Mouse (Mus musculus) midbrain, postnatal 0 days (tissue): ENCODE data around the gene Peak1. TPM values are rescaled to one million over a fixed set of nuclear protein-coding genes. Genes with fewer than 3 reads are reported as not detected.

Source experiments
- ATAC-seq: fragments of 200-750 bp; cut with Nextera tagmentation; 2 replicates; pipeline ENCODE4 v1.8.0; 2017; ENCODE audit warnings: moderate number of reproducible peaks, mild to moderate bottlenecking, moderate TSS enrichment, moderate library complexity; ENCODE audit not compliant: low FRiP score
- DNase-seq: peaks from one replicate; pipeline ENCODE4 v3.0.0-alpha.2; 2015; ENCODE audit warnings: low spot score
- H3K27ac ChIP-seq: fragments of 300-500 bp; sonication (generic); 2 replicates; pipeline ENCODE4 v1.5.1; 2014; ENCODE audit warnings: low read depth, mild to moderate bottlenecking, low read length, mixed read lengths
- H3K27me3 ChIP-seq: fragments of 300-500 bp; sonication (generic); 2 replicates; pipeline ENCODE4 v1.6.1; 2014; ENCODE audit warnings: low read length, control low read depth, mixed read lengths; ENCODE audit not compliant: insufficient read depth
- H3K36me3 ChIP-seq: fragments of 300-500 bp; sonication (generic); 2 replicates; pipeline ENCODE4 v1.6.1; 2014; ENCODE audit warnings: low read length, control low read depth, mixed read lengths; ENCODE audit not compliant: insufficient read depth
- H3K4me1 ChIP-seq: fragments of 300-500 bp; sonication (generic); 2 replicates; pipeline ENCODE4 v1.6.1; 2014; ENCODE audit warnings: mild to moderate bottlenecking, control low read depth, antibody characterized with exemption, low read length, mixed read lengths; ENCODE audit not compliant: insufficient read depth
- H3K4me2 ChIP-seq: fragments of 300-500 bp; sonication (generic); 2 replicates; pipeline ENCODE4 v1.6.1; 2014; ENCODE audit warnings: low read depth, mild to moderate bottlenecking, low read length, mixed read lengths; ENCODE audit not compliant: poor library complexity, severe bottlenecking
- H3K4me3 ChIP-seq: fragments of 300-500 bp; sonication (generic); 2 replicates; pipeline ENCODE4 v1.5.1; 2014; ENCODE audit warnings: low read depth, mild to moderate bottlenecking, low read length, moderate library complexity
- H3K9ac ChIP-seq: fragments of 300-500 bp; sonication (generic); replicated peaks from 2 replicates; pipeline ENCODE4 v1.6.1; 2014; ENCODE audit warnings: mild to moderate bottlenecking, low read length, moderate library complexity, mixed read lengths; ENCODE audit not compliant: poor library complexity, severe bottlenecking
- H3K9me3 ChIP-seq: fragments of 300-500 bp; sonication (generic); 2 replicates; pipeline ENCODE4 v1.6.1; 2016; ENCODE audit warnings: low read length, control low read depth
- CTCF ChIP-seq: IDR thresholded peaks from 2 replicates; pipeline ENCODE4 v1.5.1; 2016; ENCODE audit warnings: antibody characterized with exemption, mild to moderate bottlenecking
- WGBS: fragments of 180-500 bp; shearing (Covaris S2); extraction: QIAGEN DNeasy Blood & Tissue Kit; methylation state at CpG from one replicate; pipeline ENCODE4 v1.1.7; 2014; 5-methylcytosine and 5-hydroxymethylcytosine counted together
- polyA plus RNA-seq: library from polyadenylated mRNA; unstranded; fragments of >200 nt; fragmentation: Nextera tagmentation; extraction: Ambion mirVana; gene quantifications from 2 replicates; pipeline ENCODE4 v1.2.1, GENCODE M21; 2015
- total RNA-seq: library from RNA; depleted of rRNA; stranded (reverse); fragments of >200 nt; gene quantifications from 2 replicates; pipeline ENCODE4 v1.2.3, GENCODE M21; 2014

Peak1 gene
- total and polyA plus RNA-seq, 2 experiments from 2014 or later: 2.7 to 5.9 TPM

DNA sequence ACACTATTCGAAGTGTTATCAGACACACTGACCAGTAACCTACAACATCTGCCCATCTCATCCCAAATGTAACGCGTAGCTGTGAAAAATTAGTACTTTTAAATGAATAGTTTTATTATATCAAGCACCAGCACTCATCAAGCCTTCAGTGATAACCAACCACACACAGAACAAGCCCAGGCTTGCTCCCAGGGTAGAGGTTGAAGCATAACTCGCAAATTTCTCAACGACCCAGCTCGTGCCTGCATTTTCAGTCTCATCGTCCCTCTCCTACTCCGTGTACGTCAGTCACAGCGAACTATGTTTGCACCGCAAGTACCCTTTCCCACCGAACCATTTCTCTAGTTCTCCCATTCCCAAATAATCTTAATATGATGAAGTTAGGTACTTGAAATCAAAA lies 83.5 kb downstream of the Peak1 start:
- H3K4me3 ChIP-seq: no peak overlapping the region
- H3K9me3 ChIP-seq: no peaks in the 10 kb centered on the region
- 97% methylated on average over 12 of the region's 12 CpGs for WGBS
- H3K9ac ChIP-seq: no peak overlapping the region
- H3K36me3 ChIP-seq: no peaks in the 10 kb centered on the region
- DNase-seq (no peak), ATAC-seq (no peak)
- H3K4me1 ChIP-seq: no peaks in the 10 kb centered on the region
- H3K27me3 ChIP-seq: no peaks in the 10 kb centered on the region
- no peak for TF ChIP-seq CTCF
- no peak overlapping the region for H3K4me2 ChIP-seq
- H3K27ac ChIP-seq: no peak overlapping the region

DNA sequence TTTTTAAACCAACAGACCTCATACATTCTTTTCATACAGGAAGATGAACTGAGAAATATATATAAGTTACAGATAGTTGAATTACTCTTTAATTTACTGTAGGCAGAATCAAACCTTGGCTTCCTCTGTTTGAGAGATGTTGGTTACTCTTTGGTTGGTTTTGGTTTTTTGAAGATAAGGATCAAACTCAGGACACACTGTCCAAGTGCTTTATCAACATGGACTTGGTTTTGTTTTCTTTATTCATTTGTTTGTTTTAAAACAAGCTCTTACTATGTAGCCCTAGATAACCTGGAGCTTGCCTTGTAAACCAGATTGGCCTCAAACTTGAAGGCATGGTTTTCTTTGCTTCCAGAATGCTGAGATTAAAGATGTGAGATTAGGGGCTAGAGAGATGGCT lies 85.1 kb downstream of the Peak1 start:
- no peak for TF ChIP-seq CTCF
- Histone ChIP-seq H3K4me3 (no peak overlapping the region), H3K9me3 (no peaks in the 10 kb centered on the region), H3K4me1 (no peaks in the 10 kb centered on the region), H3K27ac (no peak overlapping the region), H3K9ac (no peak overlapping the region), H3K4me2 (no peak overlapping the region), H3K36me3 (no peaks in the 10 kb centered on the region), H3K27me3 (no peaks in the 10 kb centered on the region)
- no peak for DNase-seq
- ATAC-seq: no peak

DNA sequence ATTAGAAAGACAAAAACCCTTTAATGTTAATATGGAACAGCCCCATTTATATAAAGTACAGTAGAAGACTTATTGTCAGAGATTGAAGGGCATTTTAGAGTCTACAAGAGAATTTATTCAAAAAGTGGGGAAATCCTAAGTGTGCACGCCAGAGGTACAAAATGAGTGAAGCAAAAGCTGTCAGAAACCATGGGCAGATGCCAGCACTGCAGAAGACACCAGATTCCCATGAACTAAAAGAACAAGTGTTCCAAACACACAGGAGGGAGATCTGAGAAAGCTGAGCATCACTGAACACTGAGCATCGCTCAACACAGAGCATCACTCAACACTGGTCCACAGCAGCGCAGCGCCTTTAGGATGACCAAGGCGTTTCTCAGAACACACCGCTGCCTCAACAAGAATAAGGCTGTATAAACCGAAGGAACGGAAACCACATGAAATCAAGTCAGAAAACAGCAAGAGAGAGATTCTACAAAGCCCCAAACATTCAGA lies 91.3 kb downstream of the Peak1 start:
- ATAC-seq: no peak
- no peak for TF ChIP-seq CTCF
- Histone ChIP-seq H3K4me1 (no peaks in the 10 kb centered on the region), H3K36me3 (no peaks in the 10 kb centered on the region), H3K27me3 (no peaks in the 10 kb centered on the region), H3K9me3 (no peaks in the 10 kb centered on the region), H3K9ac (no peak overlapping the region), H3K27ac (no peak overlapping the region), H3K4me3 (no peak overlapping the region), H3K4me2 (no peak overlapping the region)
- DNase-seq: no peak
- 87% methylated on average over 8 of the region's 8 CpGs for WGBS

DNA sequence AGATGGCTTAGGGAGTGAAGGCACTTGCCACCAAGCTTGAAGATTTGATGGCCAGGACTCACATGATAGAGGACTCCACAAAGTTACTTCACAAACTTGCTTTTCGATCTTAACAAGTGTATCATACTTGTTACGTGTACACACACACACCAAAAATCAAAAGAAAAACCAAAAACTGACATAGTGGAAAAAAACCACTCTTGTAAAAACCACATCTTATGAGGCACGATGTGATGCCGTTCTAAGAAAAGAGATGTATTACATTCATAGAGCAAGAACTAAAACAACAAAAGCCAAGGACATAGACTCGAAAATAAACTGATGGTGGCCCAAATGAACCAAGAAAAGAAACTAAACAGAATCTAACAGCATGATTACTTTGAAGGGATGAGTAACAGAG lies 92.1 kb downstream of the Peak1 start:
- 91% methylated on average over 5 of the region's 5 CpGs for WGBS
- ATAC-seq (no peak), DNase-seq (no peak)
- Histone ChIP-seq H3K36me3 (no peaks in the 10 kb centered on the region), H3K9me3 (no peaks in the 10 kb centered on the region), H3K4me2 (no peak overlapping the region), H3K9ac (no peak overlapping the region), H3K4me3 (no peak overlapping the region), H3K27me3 (no peaks in the 10 kb centered on the region), H3K27ac (no peak overlapping the region), H3K4me1 (no peaks in the 10 kb centered on the region)
- no peak for TF ChIP-seq CTCF

DNA sequence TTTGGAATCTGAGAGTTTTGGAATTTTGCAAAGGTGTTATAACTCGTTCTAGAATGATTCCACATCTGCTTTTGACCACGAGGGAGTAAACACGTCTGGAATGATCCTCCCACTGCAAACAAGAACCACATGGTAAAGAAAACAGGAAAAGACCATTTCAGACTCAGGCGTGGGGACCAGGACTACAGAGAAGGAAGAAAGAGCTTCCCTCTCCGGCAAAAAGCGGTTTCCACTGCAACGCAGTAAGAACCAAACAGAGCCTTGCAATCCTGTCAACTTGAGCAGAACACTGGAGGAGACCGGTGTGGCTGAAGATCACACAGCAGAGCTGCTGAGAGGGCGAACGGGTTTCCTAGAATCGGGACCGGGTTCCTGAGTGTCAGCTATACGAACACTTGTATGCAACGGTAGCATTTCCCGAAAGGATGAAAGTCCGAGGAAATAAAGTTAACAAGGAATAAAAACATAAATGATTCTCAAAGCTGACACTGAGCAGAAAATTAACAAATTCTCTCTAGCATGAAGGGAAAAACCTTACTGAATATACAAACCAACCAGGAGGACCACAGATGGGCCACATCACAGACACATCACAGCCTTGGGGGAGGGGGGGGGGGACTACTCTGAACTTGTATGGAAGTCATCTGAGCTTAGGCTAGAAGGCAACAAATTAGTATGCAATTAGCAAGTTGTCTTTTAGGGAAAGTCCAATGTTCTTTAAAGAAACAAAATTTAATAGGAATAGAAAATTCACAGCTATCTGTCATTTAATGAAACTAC lies 93.1 kb downstream of the Peak1 start:
- TF ChIP-seq CTCF: no peak
- no peaks in the 10 kb centered on the region for H3K27me3 ChIP-seq
- no peaks in the 10 kb centered on the region for H3K9me3 ChIP-seq
- H3K4me2 ChIP-seq: 0 out of 2 replicates have a peak overlapping the region, but pooled peaks have one; percentile 1
- ATAC-seq (no peak), DNase-seq (no peak)
- H3K4me1 ChIP-seq: no peaks in the 10 kb centered on the region
- H3K9ac ChIP-seq: no peak overlapping the region
- no peak overlapping the region for H3K27ac ChIP-seq
- no peaks in the 10 kb centered on the region for H3K36me3 ChIP-seq
- H3K4me3 ChIP-seq: no peak overlapping the region
- 76% methylated on average over 16 of the region's 16 CpGs for WGBS

- 92% methylated on average over 2 of the region's 2 CpGs for WGBS
- Histone ChIP-seq H3K4me2 (no peak overlapping the region), H3K4me3 (no peak overlapping the region), H3K36me3 (no peaks in the 10 kb centered on the region), H3K9me3 (peaks cover 4% of the 10 kb centered on the region), H3K4me1 (no peaks in the 10 kb centered on the region), H3K27ac (no peak overlapping the region), H3K9ac (no peak overlapping the region), H3K27me3 (no peaks in the 10 kb centered on the region)
- DNase-seq: no peak
- ATAC-seq: no peak
- no peak for TF ChIP-seq CTCF
These were observed 96.6 kb downstream of the Peak1 start for GRCm38 (mm10) chr9:56321291-56321690.
